Mouse (Mus musculus) embryonic fibroblast, embryonic 13.5 days (primary cell): ENCODE measurements around the gene Nacc2.

Source experiments
- CTCF ChIP-seq: IDR thresholded peaks from 2 replicates; pipeline ENCODE4 v1.5.1; 2011; ENCODE audit warnings: mild to moderate bottlenecking, control low read depth, low read length, moderate library complexity, borderline replicate concordance; ENCODE audit not compliant: insufficient read depth
- POLR2A ChIP-seq: IDR thresholded peaks from 2 replicates; pipeline ENCODE4 v1.6.1; 2011; ENCODE audit warnings: low read depth, mild to moderate bottlenecking, control low read depth, low read length, moderate library complexity

DNA sequence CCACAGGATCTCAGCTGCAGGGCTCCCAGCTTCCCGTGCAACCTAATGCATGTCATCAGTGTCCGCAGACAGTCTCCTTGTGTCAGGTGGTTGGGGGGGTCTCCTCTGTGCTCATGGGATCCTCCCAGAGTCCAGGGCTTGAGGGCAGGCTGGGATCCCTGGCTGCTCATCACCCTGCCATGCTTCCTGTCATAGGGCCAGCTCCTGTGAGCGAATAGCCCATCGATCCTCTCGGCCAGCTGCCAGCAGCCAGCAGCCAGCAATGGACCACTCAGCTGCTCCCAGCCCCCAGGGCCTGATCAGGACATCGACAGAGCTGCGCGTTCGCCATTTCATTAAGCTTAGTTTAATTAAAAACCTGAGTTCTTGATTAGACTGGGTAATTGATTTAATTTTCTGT is 35.0 kb upstream of the Nacc2 start:
- TF ChIP-seq POLR2A (no peak), CTCF (no peak)
